Mouse (Mus musculus) right cerebral cortex, adult 18-20 months (tissue): ENCODE results near the gene Timm17a.

Experiments used
- DNase-seq: peaks from one replicate; pipeline ENCODE4 v3.0.0; 2022; ENCODE audit warnings: mixed read lengths

Gene Timm17a

GRCm38 (mm10) chr1:135271371-135271770 lies 42.2 kb downstream of the Timm17a start:
- no peak for DNase-seq

DNA sequence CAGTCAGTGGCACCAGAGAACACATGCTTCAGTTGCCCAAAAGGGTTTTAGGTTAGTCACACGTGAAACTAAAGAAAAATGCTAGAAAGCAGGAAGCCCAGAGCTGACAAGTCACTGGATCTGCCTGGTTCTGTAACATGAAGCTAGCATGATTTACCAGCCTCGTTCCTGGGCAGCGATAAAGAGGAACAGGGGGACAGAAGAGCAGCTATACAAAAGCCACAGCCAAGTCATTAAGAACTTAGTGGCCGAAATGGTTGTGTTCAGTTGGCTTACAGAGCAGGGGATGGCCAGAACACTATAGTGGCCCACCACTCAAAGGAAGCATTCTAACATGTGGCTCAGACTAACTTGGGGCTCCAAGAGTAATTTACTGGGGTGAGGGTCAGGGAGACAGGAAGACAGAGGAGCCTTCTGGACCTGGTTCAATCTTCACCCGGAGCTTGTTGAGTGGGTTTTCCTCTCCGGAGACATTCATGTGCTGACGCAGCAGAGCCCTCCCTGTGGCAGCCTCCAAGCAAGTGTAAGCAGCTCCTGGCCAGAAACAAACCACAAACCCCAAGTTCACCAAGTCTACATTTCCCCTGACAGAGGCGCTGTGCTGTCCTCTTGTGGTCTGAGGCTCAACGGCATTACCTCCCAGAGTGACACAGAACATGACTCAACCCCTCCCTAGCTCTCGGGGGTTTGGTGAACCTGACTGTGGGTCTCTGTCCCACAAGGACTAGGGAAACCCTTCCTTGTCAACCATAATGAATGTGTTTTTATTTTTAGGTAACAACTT lies 45.7 kb downstream of the Timm17a start:
- DNase-seq: no peak

DNA sequence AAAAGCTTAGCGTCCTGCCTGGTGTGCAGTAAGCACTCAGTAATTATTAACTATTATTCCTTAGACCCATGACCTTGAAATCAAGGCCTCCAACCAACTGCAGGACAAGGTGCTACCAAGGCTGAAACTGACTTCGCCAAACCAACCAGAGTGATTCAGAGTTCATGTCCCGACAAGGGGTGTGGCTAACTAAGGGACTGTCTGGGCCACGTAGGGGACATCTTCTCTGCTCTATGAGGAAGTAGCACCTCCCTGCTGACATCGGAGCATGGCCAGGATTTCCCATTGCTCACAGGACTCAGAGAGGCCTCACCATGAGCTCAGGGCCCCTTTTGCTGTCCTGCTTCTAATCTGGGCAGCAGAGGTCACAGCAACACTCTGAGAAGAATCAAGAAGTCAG lies 47.7 kb downstream of the Timm17a start:
- no peak for DNase-seq

DNA sequence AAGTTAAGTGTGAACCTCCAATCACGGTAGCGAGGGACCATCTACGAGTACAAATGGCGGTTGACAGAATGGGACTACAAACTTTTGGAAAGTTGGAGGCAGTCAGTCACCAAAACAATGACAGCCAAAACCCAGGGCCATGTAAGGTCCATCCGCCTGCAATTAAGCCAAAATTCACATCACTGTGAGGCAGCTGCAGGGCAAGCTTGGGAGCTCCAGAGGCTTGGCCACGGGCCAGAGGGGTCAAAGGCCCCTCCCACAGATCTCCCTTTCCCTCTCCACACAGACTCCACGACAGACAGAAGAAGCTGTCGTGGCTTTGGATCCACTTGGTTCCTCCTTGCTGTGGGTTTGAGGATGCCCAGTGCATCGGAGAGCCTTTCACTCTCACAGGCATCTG lies 50.3 kb downstream of the Timm17a start:
- DNase-seq: no peak

DNA sequence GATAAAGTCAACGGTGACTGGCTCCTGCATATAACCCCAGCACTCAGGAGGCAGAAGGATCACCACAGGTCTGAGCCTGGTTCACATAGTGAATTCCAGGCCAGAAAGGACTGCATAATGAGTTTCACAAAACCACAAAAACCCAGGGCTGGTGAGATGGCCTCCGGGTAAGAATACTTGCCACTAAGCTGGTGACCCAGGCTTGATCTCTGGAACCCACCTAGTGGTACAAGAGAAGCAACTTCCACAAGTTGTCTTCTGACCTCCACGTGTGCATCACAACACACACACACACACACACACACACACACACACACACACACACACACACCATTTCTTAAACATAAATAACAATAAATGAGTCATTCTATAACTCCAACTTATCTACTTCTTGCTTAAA lies 51.2 kb downstream of the Timm17a start:
- DNase-seq: no peak

- DNase-seq: no peak
Observed at GRCm38 (mm10) chr1:135260931-135261330, 52.6 kb downstream of the Timm17a start.

DNA sequence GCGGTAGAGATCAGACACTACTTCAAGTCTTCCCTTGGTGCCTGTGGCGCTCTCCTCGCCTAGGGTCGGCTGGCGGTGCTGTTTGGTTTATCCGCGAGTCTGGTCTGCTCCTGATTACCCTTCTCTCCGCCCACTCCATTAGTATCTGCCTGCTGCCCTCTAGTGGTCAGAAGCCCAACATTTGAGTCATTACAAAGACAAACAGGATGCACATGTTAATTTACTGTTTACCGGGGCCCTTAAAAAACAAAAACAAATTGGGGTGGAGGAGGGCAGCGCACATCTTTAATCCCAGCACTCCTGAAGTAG lies 54.5 kb downstream of the Timm17a start:
- DNase-seq: peak; percentile 57

GRCm38 (mm10) chr1:135258380-135259127 lies 55.0 kb downstream of the Timm17a start, which contains the start of gene Elf3:
Gene Elf3, minus strand, starts transcription at chr1:135258568.
- DNase-seq: no peak

- no peak for DNase-seq
Observed at GRCm38 (mm10) chr1:135256299-135256698, 57.3 kb downstream of the Timm17a start.

DNA sequence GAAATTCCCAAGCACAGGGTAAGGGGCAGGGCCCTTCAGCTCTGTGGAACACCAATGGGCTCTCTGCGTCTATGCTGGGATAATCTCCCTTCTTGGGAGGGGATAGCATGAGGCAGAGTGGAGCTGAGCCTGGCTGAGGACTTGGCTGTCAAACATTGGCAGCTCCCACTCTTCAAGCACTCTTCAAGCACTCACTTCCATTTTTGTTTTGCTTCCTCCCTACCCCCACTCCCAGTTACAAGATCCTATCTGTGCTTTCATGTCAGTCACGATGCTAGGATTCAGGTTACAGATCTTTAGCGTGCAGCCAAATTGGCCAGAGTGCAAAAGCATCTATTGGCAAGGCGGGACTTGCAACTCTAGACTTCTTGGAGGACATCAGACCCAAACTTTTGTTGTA lies 60.7 kb downstream of the Timm17a start:
- DNase-seq: no peak

GRCm38 (mm10) chr1:135251405-135251804 lies 62.2 kb downstream of the Timm17a start:
- DNase-seq: no peak

DNA sequence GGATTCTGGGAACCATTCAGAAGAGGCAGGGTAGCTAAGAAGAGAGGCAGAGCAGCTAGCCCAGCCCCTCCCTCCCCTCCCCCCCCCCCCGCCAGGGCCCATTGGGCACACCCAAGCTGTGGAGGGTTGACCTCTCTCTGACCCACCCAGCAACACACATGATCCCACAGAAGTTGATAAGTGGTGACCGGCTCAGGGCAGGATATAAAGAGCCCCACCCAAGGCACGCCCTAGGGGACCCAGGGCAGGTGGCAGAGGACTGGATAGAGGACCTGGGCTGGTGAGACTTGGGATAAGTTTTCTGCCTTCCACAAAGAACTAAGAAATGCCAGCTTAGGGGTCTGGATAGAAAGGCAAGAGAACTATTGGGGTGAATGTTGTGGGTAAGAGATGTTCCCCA lies 62.9 kb downstream of the Timm17a start:
- DNase-seq: no peak

- DNase-seq: peak; percentile 70
Observed at GRCm38 (mm10) chr1:135248434-135248850, 65.1 kb downstream of the Timm17a start.
